Mouse (Mus musculus) myocyte (in vitro differentiated cells): Measurements from ENCODE around the gene Odr4. TPM values are rescaled to one million over a fixed set of nuclear protein-coding genes. Genes with fewer than 3 reads are reported as not detected.

Source experiments
- H3K27me3 ChIP-seq: one replicate; pipeline ENCODE4 v1.6.1; 2011; ENCODE audit not compliant: control insufficient read depth, insufficient read depth, insufficient read length
- H3K36me3 ChIP-seq: one replicate; pipeline ENCODE4 v1.6.1; 2011; ENCODE audit not compliant: control insufficient read depth, insufficient read depth
- H3K4me2 ChIP-seq: one replicate; pipeline ENCODE4 v1.6.1; 2011; ENCODE audit warnings: low read depth, control low read depth
- H3K4me3 ChIP-seq: one replicate; pipeline ENCODE4 v1.5.1; 2011; ENCODE audit warnings: mild to moderate bottlenecking, control low read depth, moderate library complexity
- H3K79me2 ChIP-seq: one replicate; pipeline ENCODE4 v1.6.1; 2011; ENCODE audit not compliant: control insufficient read depth, insufficient read depth
- H3ac ChIP-seq: one replicate; pipeline ENCODE4 v1.6.1; 2011; ENCODE audit not compliant: control insufficient read depth, insufficient read length
- CEBPB ChIP-seq: IDR thresholded peaks from 2 replicates; pipeline ENCODE4 v1.6.1; 2011; ENCODE audit warnings: mild to moderate bottlenecking, moderate library complexity; ENCODE audit not compliant: poor library complexity, insufficient read depth, severe bottlenecking
- E2F4 ChIP-seq: IDR thresholded peaks from one replicate; pipeline ENCODE4 v1.6.1; 2011; ENCODE audit warnings: mild to moderate bottlenecking, control low read depth, moderate library complexity; ENCODE audit not compliant: insufficient read depth
- MAX ChIP-seq: IDR thresholded peaks from one replicate; pipeline ENCODE4 v1.6.1; 2011; ENCODE audit warnings: low read depth, mild to moderate bottlenecking, control low read depth
- MYOD1 ChIP-seq, 3 experiments: IDR thresholded peaks; one replicate each; pipeline ENCODE4 v1.6.1; 2011; ENCODE audit warnings: control low read depth in 2 of 3, low read depth in 2 of 3, mild to moderate bottlenecking in 2 of 3, moderate library complexity in 1 of 3; ENCODE audit not compliant: insufficient read length in 2 of 3, control insufficient read depth in 1 of 3
- MYOG ChIP-seq, 3 experiments: IDR thresholded peaks; one replicate each; pipeline ENCODE4 v1.6.1; 2011; ENCODE audit warnings: control low read depth in 2 of 3, low read depth in 2 of 3, mild to moderate bottlenecking in 2 of 3; ENCODE audit not compliant: insufficient read length in 2 of 3, control insufficient read depth in 1 of 3, insufficient read depth in 1 of 3
- POLR2A ChIP-seq: IDR thresholded peaks from one replicate; pipeline ENCODE4 v1.6.1; 2011; ENCODE audit warnings: low read depth, mild to moderate bottlenecking, control low read depth, moderate library complexity; ENCODE audit not compliant: insufficient read length
- POLR2AphosphoS2 ChIP-seq: IDR thresholded peaks from one replicate; pipeline ENCODE4 v1.6.1; 2011; ENCODE audit warnings: low read depth, control low read depth; ENCODE audit not compliant: insufficient read length
- REST ChIP-seq: IDR thresholded peaks from one replicate; pipeline ENCODE4 v1.6.1; 2011; ENCODE audit warnings: mild to moderate bottlenecking, control low read depth, moderate library complexity; ENCODE audit not compliant: insufficient read depth, insufficient read length
- SRF ChIP-seq: IDR thresholded peaks from one replicate; pipeline ENCODE4 v1.6.1; 2011; ENCODE audit warnings: low read depth; ENCODE audit not compliant: control insufficient read depth, insufficient read length
- TCF12 ChIP-seq: IDR thresholded peaks from one replicate; pipeline ENCODE4 v1.6.1; 2011; ENCODE audit warnings: mild to moderate bottlenecking, control low read depth; ENCODE audit not compliant: poor library complexity, insufficient read depth, severe bottlenecking
- TCF3 ChIP-seq: IDR thresholded peaks from one replicate; pipeline ENCODE4 v1.6.1; 2011; ENCODE audit warnings: low read depth, control low read depth; ENCODE audit not compliant: insufficient read length
- USF1 ChIP-seq: IDR thresholded peaks from one replicate; pipeline ENCODE4 v1.6.1; 2011; ENCODE audit warnings: low read depth, mild to moderate bottlenecking, control low read depth, moderate library complexity
- polyA plus RNA-seq: library from polyadenylated mRNA; unstranded; fragments of >200 nt; fragmentation: generic; extraction: Trizol; gene quantifications from one replicate; pipeline ENCODE4 v1.2.1, GENCODE M21; 2012; ENCODE audit warnings: missing spikeins

Odr4 gene
- polyA plus RNA-seq, 1 experiment, result 11.9 TPM

- Histone ChIP-seq H3K27me3 (no peaks in the 10 kb centered on the region), H3K79me2 (no peaks in the 10 kb centered on the region), H3K36me3 (peaks cover 88% of the 10 kb centered on the region), H3K4me2 (no peak overlapping the region), H3K4me3 (no peak overlapping the region), H3ac (no peak overlapping the region)
- TF ChIP-seq USF1 (no peak), MYOG (IDR thresholded peaks at IDR 0.05; ENCODE audit: control insufficient read depth in 1 of 3, insufficient read depth in 1 of 3, insufficient read length in 2 of 3, low read depth in 2 of 3) (no peak), SRF (no peak), E2F4 (no peak), MAX (no peak), CEBPB (no peak), POLR2A (no peak), POLR2AphosphoS2 (no peak), REST (no peak), TCF3 (no peak), MYOD1 (IDR thresholded peaks at IDR 0.05; ENCODE audit: control insufficient read depth in 1 of 3, insufficient read length in 2 of 3, low read depth in 2 of 3) (no peak), TCF12 (no peak)
Measured at GRCm38 (mm10) chr1:150418426-150418825, 25.5 kb upstream of the Odr4 start.

GRCm38 (mm10) chr1:150416006-150416405 lies 23.1 kb upstream of the Odr4 start:
- Histone ChIP-seq H3K4me2 (no peak overlapping the region), H3K4me3 (no peak overlapping the region), H3K36me3 (peaks cover 86% of the 10 kb centered on the region), H3ac (no peak overlapping the region), H3K79me2 (no peaks in the 10 kb centered on the region), H3K27me3 (no peaks in the 10 kb centered on the region)
- TF ChIP-seq SRF (no peak), REST (no peak), USF1 (no peak), CEBPB (no peak), POLR2AphosphoS2 (no peak), POLR2A (no peak), MAX (no peak), TCF12 (no peak), MYOD1 (IDR thresholded peaks at IDR 0.05; ENCODE audit: control insufficient read depth in 1 of 3, insufficient read length in 2 of 3, low read depth in 2 of 3) (no peak), TCF3 (no peak), MYOG (IDR thresholded peaks at IDR 0.05; ENCODE audit: control insufficient read depth in 1 of 3, insufficient read depth in 1 of 3, insufficient read length in 2 of 3, low read depth in 2 of 3) (no peak), E2F4 (no peak)

- no peak for TF ChIP-seq TCF3
- no peak for TF ChIP-seq USF1
- TF ChIP-seq MYOD1 (IDR thresholded peaks at IDR 0.05; ENCODE audit: control insufficient read depth in 1 of 3, insufficient read length in 2 of 3, low read depth in 2 of 3), result no peak
- TF ChIP-seq MYOG (IDR thresholded peaks at IDR 0.05; ENCODE audit: control insufficient read depth in 1 of 3, insufficient read depth in 1 of 3, insufficient read length in 2 of 3, low read depth in 2 of 3), result no peak
- TF ChIP-seq POLR2A, result no peak
- no peak for TF ChIP-seq E2F4
- no peak for TF ChIP-seq REST
- TF ChIP-seq SRF, result no peak
- no peak for TF ChIP-seq TCF12
- no peak for TF ChIP-seq POLR2AphosphoS2
- no peak for TF ChIP-seq MAX
Measured at GRCm38 (mm10) chr1:150409996-150410395, 17.1 kb upstream of the Odr4 start.

GRCm38 (mm10) chr1:150407285-150407684 lies 14.4 kb upstream of the Odr4 start:
- H3K4me2 ChIP-seq, result no peak overlapping the region
- no peak overlapping the region for H3ac ChIP-seq
- H3K4me3 ChIP-seq, result no peak overlapping the region
- peaks cover 88% of the 10 kb centered on the region for H3K36me3 ChIP-seq
- no peaks in the 10 kb centered on the region for H3K79me2 ChIP-seq
- no peaks in the 10 kb centered on the region for H3K27me3 ChIP-seq
- no peak for TF ChIP-seq CEBPB
- TF ChIP-seq MYOD1 (IDR thresholded peaks at IDR 0.05; ENCODE audit: control insufficient read depth in 1 of 3, insufficient read length in 2 of 3, low read depth in 2 of 3), result no peak

More at GRCm38 (mm10) chr1:150409996-150410395, 17.1 kb upstream of the Odr4 start:
- Histone ChIP-seq H3K79me2 (no peaks in the 10 kb centered on the region), H3ac (no peak overlapping the region), H3K4me3 (no peak overlapping the region), H3K27me3 (no peaks in the 10 kb centered on the region), H3K36me3 (peaks cover 93% of the 10 kb centered on the region), H3K4me2 (no peak overlapping the region)

- H3K27me3 ChIP-seq, result no peaks in the 10 kb centered on the region
- peaks cover 17% of the 10 kb centered on the region for H3K79me2 ChIP-seq
- TF ChIP-seq TCF3, result no peak
- no peak for TF ChIP-seq MYOD1 (IDR thresholded peaks at IDR 0.05; ENCODE audit: control insufficient read depth in 1 of 3, insufficient read length in 2 of 3, low read depth in 2 of 3)
- TF ChIP-seq POLR2A, result no peak
- no peak for TF ChIP-seq MAX
- TF ChIP-seq CEBPB, result no peak
- TF ChIP-seq MYOG (IDR thresholded peaks at IDR 0.05; ENCODE audit: control insufficient read depth in 1 of 3, insufficient read depth in 1 of 3, insufficient read length in 2 of 3, low read depth in 2 of 3), result no peak
- no peak for TF ChIP-seq REST
- no peak for TF ChIP-seq USF1
- no peak for TF ChIP-seq POLR2AphosphoS2
- TF ChIP-seq E2F4, result no peak
- TF ChIP-seq TCF12, result no peak
- no peak for TF ChIP-seq SRF
- H3ac ChIP-seq, result no peak overlapping the region
- H3K4me2 ChIP-seq, result no peak overlapping the region
- peaks cover 85% of the 10 kb centered on the region for H3K36me3 ChIP-seq
- no peak overlapping the region for H3K4me3 ChIP-seq
Measured at GRCm38 (mm10) chr1:150404555-150404954, 11.7 kb upstream of the Odr4 start.
